10 mouse cellular contexts compared by ENCODE assay signal in genomic region chr13:92356376-92356775, GRCm38 (mm10). TPM values are rescaled to one million over a fixed set of nuclear protein-coding genes. Genes with fewer than 3 reads are reported as not detected.
DNase-seq lines count a peak whose midpoint lies in the region; ATAC-seq and TF ChIP-seq lines count a peak whose summit lies in the region.
"Had no signal": no experiment of that assay in that cellular context is flagged by ENCODE, and none has a peak within 500 bp of the region (broad histone marks: within the 10 kb centered on the region; RNA-seq: fewer than 3 reads in every experiment).

No protein-coding gene starts in this region.

- H3K4me1 ChIP-seq in kidney, postnatal 0 days (replicated peaks; ENCODE audit: insufficient read depth, low read length): peaks cover 12% of the 10 kb centered on the region; the same call in 1 of the 2 replicates
- peaks cover 22% of the 10 kb centered on the region for H3K4me1 ChIP-seq in hindbrain, embryonic 15.5 days (replicated peaks)

- no peak overlapping the region for H3K4me3 ChIP-seq in kidney, postnatal 0 days (replicated peaks; ENCODE audit: low read depth, low read length)
- no peak overlapping the region for H3K4me3 ChIP-seq in hindbrain, embryonic 15.5 days
- peak overlapping the region; percentile 43 for H3K4me3 ChIP-seq in myocyte

- TF ChIP-seq POLR2A in myocyte (IDR thresholded peaks at IDR 0.05; ENCODE audit: insufficient read length, low read depth): no peak

- H3K79me2 ChIP-seq in myocyte (ENCODE audit: control insufficient read depth, insufficient read depth): no peaks in the 10 kb centered on the region

- H3K36me3 ChIP-seq in kidney, postnatal 0 days (ENCODE audit: insufficient read depth, low read length): no peaks in the 10 kb centered on the region
- H3K36me3 ChIP-seq in hindbrain, embryonic 15.5 days: no peaks in the 10 kb centered on the region
- peaks cover 4% of the 10 kb centered on the region for H3K36me3 ChIP-seq in myocyte (ENCODE audit: control insufficient read depth, insufficient read depth)

- DNase-seq in cerebellum, adult 9-10 months: peak; percentile 29
- DNase-seq in cerebellum, postnatal 14 days: no peak
- DNase-seq in kidney, postnatal 0 days (ENCODE audit: low spot score): no peak
- no peak for DNase-seq in kidney, postnatal 10 days
- no peak for DNase-seq in ovary, postnatal 36 days (ENCODE audit: low spot score)
- DNase-seq in layer of hippocampus, postnatal 36 days: no peak
- DNase-seq: kidney, adult 2 months had no signal

- H3K9ac ChIP-seq in kidney, postnatal 0 days (ENCODE audit: low read depth, low read length): no peak overlapping the region
- H3K9ac ChIP-seq in hindbrain, embryonic 15.5 days: no peak overlapping the region

- no peaks in the 10 kb centered on the region for H3K27me3 ChIP-seq in kidney, postnatal 0 days (ENCODE audit: insufficient read depth, low read length)
- H3K27me3 ChIP-seq in hindbrain, embryonic 15.5 days: no peaks in the 10 kb centered on the region
- no peaks in the 10 kb centered on the region for H3K27me3 ChIP-seq in myocyte (ENCODE audit: control insufficient read depth, insufficient read depth, insufficient read length)

- WGBS in kidney, postnatal 0 days: 72% methylated on average over 7 of the region's 7 CpGs
- 71% methylated on average over 7 of the region's 7 CpGs for WGBS in hindbrain, embryonic 15.5 days

- H3K27ac ChIP-seq in kidney, postnatal 0 days: no peak overlapping the region
- H3K27ac ChIP-seq in hindbrain, embryonic 15.5 days (replicated peaks): no peak overlapping the region

- no peak overlapping the region for H3ac ChIP-seq in myocyte (ENCODE audit: control insufficient read depth, insufficient read length)

- no peak for ATAC-seq in kidney, postnatal 0 days (replicated peaks; ENCODE audit: low FRiP score, low read depth)
- ATAC-seq in hindbrain, embryonic 15.5 days (ENCODE audit: low FRiP score, low read depth): no peak
- ATAC-seq: activated CD4-positive, CD25-positive, alpha-beta regulatory T cell, adult 4 months had no signal

- no peaks in the 10 kb centered on the region for H3K9me3 ChIP-seq in kidney, postnatal 0 days (replicated peaks; ENCODE audit: low read length)
- no peaks in the 10 kb centered on the region for H3K9me3 ChIP-seq in hindbrain, embryonic 15.5 days

- peak overlapping the region; percentile 97; the same call in 1 of the 2 replicates for H3K4me2 ChIP-seq in kidney, postnatal 0 days (ENCODE audit: low read length)
- H3K4me2 ChIP-seq in hindbrain, embryonic 15.5 days: 0 out of 2 replicates have a peak overlapping the region, but pooled peaks have one; percentile 99
- peak overlapping the region; percentile 98 for H3K4me2 ChIP-seq in myocyte (ENCODE audit: low read depth)

- no peak for TF ChIP-seq CTCF in kidney, postnatal 0 days (IDR thresholded peaks at IDR 0.05; ENCODE audit: low read depth)

TF ChIP-seq in myocyte, 11 proteins besides CTCF, POLR2A, EP300 and RAD21:
- TF ChIP-seq TCF3 (IDR thresholded peaks at IDR 0.05; ENCODE audit: insufficient read length, low read depth) (no peak), CEBPB (IDR thresholded peaks at IDR 0.05; ENCODE audit: insufficient read depth, poor library complexity, severe bottlenecking) (no peak), MYOG (IDR thresholded peaks at IDR 0.05; ENCODE audit: control insufficient read depth in 1 of 3, insufficient read depth in 1 of 3, insufficient read length in 2 of 3, low read depth in 2 of 3) (no peak), TCF12 (IDR thresholded peaks at IDR 0.05; ENCODE audit: insufficient read depth, poor library complexity, severe bottlenecking) (no peak), MYOD1 (IDR thresholded peaks at IDR 0.05; ENCODE audit: control insufficient read depth in 1 of 3, insufficient read length in 2 of 3, low read depth in 2 of 3) (no peak), POLR2AphosphoS2 (IDR thresholded peaks at IDR 0.05; ENCODE audit: insufficient read length, low read depth) (no peak), SRF (IDR thresholded peaks at IDR 0.05; ENCODE audit: control insufficient read depth, insufficient read length, low read depth) (no peak), REST (IDR thresholded peaks at IDR 0.05; ENCODE audit: insufficient read depth, insufficient read length) (no peak), E2F4 (IDR thresholded peaks at IDR 0.05; ENCODE audit: insufficient read depth) (no peak)

RNA-seq across cellular contexts. Expression of gene Msh3, which starts 1.6 kb away (rescaled TPM):
- 22.3 and 23.5 TPM in 2 replicates for polyA plus RNA-seq in kidney, postnatal 0 days (2015; fragmentation: Nextera tagmentation; extraction: Ambion mirVana)
- polyA plus RNA-seq in hindbrain, embryonic 15.5 days (2015; fragmentation: Nextera tagmentation; extraction: Ambion mirVana): 21.8 and 22.0 TPM in 2 replicates
- 2.5 TPM for polyA plus RNA-seq in myocyte (2012; fragmentation: generic; extraction: Trizol)
- 10 to 100 TPM; 21.8 to 25.7 TPM for total RNA-seq in layer of hippocampus, postnatal 36 days (2021)

RNA-seq across cellular contexts. Expression of gene Dhfr, which starts 1.9 kb away (rescaled TPM):
- 16.5 and 17.9 TPM in 2 replicates for polyA plus RNA-seq in kidney, postnatal 0 days (2015; fragmentation: Nextera tagmentation; extraction: Ambion mirVana)
- 5.3 and 5.9 TPM in 2 replicates for polyA plus RNA-seq in hindbrain, embryonic 15.5 days (2015; fragmentation: Nextera tagmentation; extraction: Ambion mirVana)
- 1.3 TPM for polyA plus RNA-seq in myocyte (2012; fragmentation: generic; extraction: Trizol)
- 1 to 10 TPM; 1.6 to 1.7 TPM for total RNA-seq in layer of hippocampus, postnatal 36 days (2021)

RNA-seq across cellular contexts. Expression of gene Gm20379, which starts 50.6 kb away (rescaled TPM):
- polyA plus RNA-seq in kidney, postnatal 0 days (2015; fragmentation: Nextera tagmentation; extraction: Ambion mirVana): 0.41 and 0.66 TPM in 2 replicates
- polyA plus RNA-seq in hindbrain, embryonic 15.5 days (2015; fragmentation: Nextera tagmentation; extraction: Ambion mirVana): 0.74 and 0.88 TPM in 2 replicates
- polyA plus RNA-seq in myocyte (2012; fragmentation: generic; extraction: Trizol): not detected
- not detected for total RNA-seq in layer of hippocampus, postnatal 36 days (2021)
- polyA plus RNA-seq: kidney, adult 2 months had no signal
